Mouse (Mus musculus): ENCODE results near the gene Olfr559. TPM values are rescaled to one million over a fixed set of nuclear protein-coding genes. Genes with fewer than 3 reads are reported as not detected.

The Olfr559 gene
- polyA plus RNA-seq (2015; fragmentation: Nextera tagmentation; extraction: Ambion mirVana) = not detected in 2 replicates

- no peaks in the 10 kb centered on the region for H3K4me1 ChIP-seq
- no peaks in the 10 kb centered on the region for H3K36me3 ChIP-seq
- H3K4me3 ChIP-seq = no peak within 1 kb of the TSS
- H3K9ac ChIP-seq = no peak within 1 kb of the TSS
- no peaks in the 10 kb centered on the region for H3K9me3 ChIP-seq
- no peak for ATAC-seq (ENCODE audit: insufficient number of reproducible peaks, insufficient read depth, low FRiP score, low TSS enrichment, low read depth)
- H3K27me3 ChIP-seq = no peaks in the 10 kb centered on the region
- no peak within 1 kb of the TSS for H3K4me2 ChIP-seq
- no peak within 1 kb of the TSS for H3K27ac ChIP-seq
Observed at GRCm38 (mm10) chr7:102727391-102727790, at the start of gene Olfr559. Gene Olfr559 (minus strand): TSS chr7:102727491.

GRCm38 (mm10) chr7:102770921-102771320 is 43.6 kb upstream of the Olfr559 start, which contains the start of gene Olfr561:
Gene Olfr561 (plus strand): TSS chr7:102771221.
- Histone ChIP-seq H3K4me1 (no peaks in the 10 kb centered on the region), H3K27ac (no peak within 1 kb of the TSS), H3K36me3 (no peaks in the 10 kb centered on the region), H3K4me2 (no peak within 1 kb of the TSS), H3K4me3 (no peak within 1 kb of the TSS), H3K9me3 (no peaks in the 10 kb centered on the region), H3K9ac (no peak within 1 kb of the TSS), H3K27me3 (no peaks in the 10 kb centered on the region)
- ATAC-seq (ENCODE audit: insufficient number of reproducible peaks, insufficient read depth, low FRiP score, low TSS enrichment, low read depth) = no peak
- 77% methylated on average over 2 of the region's 2 CpGs for WGBS

- 63% methylated on average over 4 of the region's 4 CpGs for WGBS
- no peaks in the 10 kb centered on the region for H3K4me1 ChIP-seq
- no peak for ATAC-seq (ENCODE audit: insufficient number of reproducible peaks, insufficient read depth, low FRiP score, low TSS enrichment, low read depth)
Observed at GRCm38 (mm10) chr7:102759266-102759665, 32.0 kb upstream of the Olfr559 start, which contains the start of the genes Olfr560 and Olfr78. Gene Olfr560 (minus strand): TSS chr7:102759366. Gene Olfr78 (minus strand): TSS chr7:102759471.

GRCm38 (mm10) chr7:102752086-102752485 is 24.8 kb upstream of the Olfr559 start:
- ATAC-seq (ENCODE audit: insufficient number of reproducible peaks, insufficient read depth, low FRiP score, low TSS enrichment, low read depth) = no peak
- Histone ChIP-seq H3K9ac (no peak overlapping the region), H3K4me3 (no peak overlapping the region), H3K27ac (no peak overlapping the region), H3K4me1 (no peaks in the 10 kb centered on the region), H3K4me2 (no peak overlapping the region), H3K9me3 (no peaks in the 10 kb centered on the region), H3K36me3 (no peaks in the 10 kb centered on the region), H3K27me3 (no peaks in the 10 kb centered on the region)
- 20% methylated on average over 1 of the region's 1 CpGs for WGBS

More at GRCm38 (mm10) chr7:102759266-102759665, 32.0 kb upstream of the Olfr559 start, which contains the start of the genes Olfr560 and Olfr78:
- no peaks in the 10 kb centered on the region for H3K9me3 ChIP-seq
- no peak within 1 kb of the TSS for H3K4me3 ChIP-seq
- H3K9ac ChIP-seq = no peak within 1 kb of the TSS
- no peaks in the 10 kb centered on the region for H3K27me3 ChIP-seq
- no peaks in the 10 kb centered on the region for H3K36me3 ChIP-seq
- H3K27ac ChIP-seq = no peak within 1 kb of the TSS
- H3K4me2 ChIP-seq = no peak within 1 kb of the TSS

- Histone ChIP-seq H3K4me3 (no peak overlapping the region), H3K36me3 (no peaks in the 10 kb centered on the region), H3K27ac (no peak overlapping the region), H3K4me1 (no peaks in the 10 kb centered on the region), H3K9me3 (no peaks in the 10 kb centered on the region), H3K9ac (no peak overlapping the region), H3K4me2 (no peak overlapping the region), H3K27me3 (no peaks in the 10 kb centered on the region)
- no peak for ATAC-seq (ENCODE audit: insufficient number of reproducible peaks, insufficient read depth, low FRiP score, low TSS enrichment, low read depth)
- WGBS = 53% methylated on average over 2 of the region's 2 CpGs
Observed at GRCm38 (mm10) chr7:102737705-102738104, 10.4 kb upstream of the Olfr559 start.

- WGBS = 74% methylated on average over 1 of the region's 1 CpGs
- H3K9ac ChIP-seq = no peak overlapping the region
- ATAC-seq (ENCODE audit: insufficient number of reproducible peaks, insufficient read depth, low FRiP score, low TSS enrichment, low read depth) = no peak; the same call in 1 of the 2 replicates
Observed at GRCm38 (mm10) chr7:102733793-102734192, 6.5 kb upstream of the Olfr559 start.

GRCm38 (mm10) chr7:102718970-102719369 is 8.3 kb downstream of the Olfr559 start, which contains the start of gene Olfr33:
Gene Olfr33 (minus strand): TSS chr7:102719070.
- Histone ChIP-seq H3K27ac (no peak within 1 kb of the TSS), H3K9me3 (no peaks in the 10 kb centered on the region), H3K27me3 (no peaks in the 10 kb centered on the region), H3K4me2 (no peak within 1 kb of the TSS), H3K4me3 (no peak within 1 kb of the TSS), H3K9ac (no peak within 1 kb of the TSS), H3K36me3 (no peaks in the 10 kb centered on the region), H3K4me1 (no peaks in the 10 kb centered on the region)
- WGBS = 45% methylated on average over 1 of the region's 1 CpGs
- no peak for ATAC-seq (ENCODE audit: insufficient number of reproducible peaks, insufficient read depth, low FRiP score, low TSS enrichment, low read depth)

More at GRCm38 (mm10) chr7:102733793-102734192, 6.5 kb upstream of the Olfr559 start:
- Histone ChIP-seq H3K4me2 (no peak overlapping the region), H3K4me1 (no peaks in the 10 kb centered on the region), H3K4me3 (no peak overlapping the region), H3K9me3 (no peaks in the 10 kb centered on the region), H3K27ac (no peak overlapping the region), H3K27me3 (no peaks in the 10 kb centered on the region), H3K36me3 (no peaks in the 10 kb centered on the region)

- no peaks in the 10 kb centered on the region for H3K27me3 ChIP-seq
- no peak within 1 kb of the TSS for H3K4me2 ChIP-seq
- no peaks in the 10 kb centered on the region for H3K9me3 ChIP-seq
- H3K9ac ChIP-seq = no peak within 1 kb of the TSS
- no peak within 1 kb of the TSS for H3K27ac ChIP-seq
- H3K4me1 ChIP-seq = no peaks in the 10 kb centered on the region
- ATAC-seq (ENCODE audit: insufficient number of reproducible peaks, insufficient read depth, low FRiP score, low TSS enrichment, low read depth) = no peak
- no peaks in the 10 kb centered on the region for H3K36me3 ChIP-seq
- no peak within 1 kb of the TSS for H3K4me3 ChIP-seq
Observed at GRCm38 (mm10) chr7:102701915-102702314, 25.4 kb downstream of the Olfr559 start, which contains the start of gene Olfr558. Gene Olfr558 (plus strand): TSS chr7:102702215.

GRCm38 (mm10) chr7:102698461-102698860 is 28.8 kb downstream of the Olfr559 start:
- H3K4me3 ChIP-seq = no peak overlapping the region
- no peak overlapping the region for H3K4me2 ChIP-seq
- no peaks in the 10 kb centered on the region for H3K9me3 ChIP-seq
- WGBS = 87% methylated on average over 7 of the region's 7 CpGs
- no peak for ATAC-seq (ENCODE audit: insufficient number of reproducible peaks, insufficient read depth, low FRiP score, low TSS enrichment, low read depth)
- no peak overlapping the region for H3K9ac ChIP-seq
- H3K36me3 ChIP-seq = no peaks in the 10 kb centered on the region
- H3K4me1 ChIP-seq = no peaks in the 10 kb centered on the region
- H3K27ac ChIP-seq = no peak overlapping the region
- no peaks in the 10 kb centered on the region for H3K27me3 ChIP-seq

- no peaks in the 10 kb centered on the region for H3K9me3 ChIP-seq
- 76% methylated on average over 5 of the region's 5 CpGs for WGBS
- H3K27ac ChIP-seq = no peak within 1 kb of the TSS
- no peak within 1 kb of the TSS for H3K4me3 ChIP-seq
- H3K27me3 ChIP-seq = no peaks in the 10 kb centered on the region
- no peak within 1 kb of the TSS for H3K9ac ChIP-seq
- no peak for ATAC-seq (ENCODE audit: insufficient number of reproducible peaks, insufficient read depth, low FRiP score, low TSS enrichment, low read depth)
- no peaks in the 10 kb centered on the region for H3K36me3 ChIP-seq
- H3K4me1 ChIP-seq = no peaks in the 10 kb centered on the region
- no peak within 1 kb of the TSS for H3K4me2 ChIP-seq
Observed at GRCm38 (mm10) chr7:102695358-102696125, 31.7 kb downstream of the Olfr559 start, which contains the start of gene Olfr557. Gene Olfr557 (plus strand): TSS chr7:102695910.

- H3K4me1 ChIP-seq = no peaks in the 10 kb centered on the region
- H3K27ac ChIP-seq = peak within 1 kb of the TSS; percentile 81
- WGBS = 0% methylated on average over 40 of the region's 40 CpGs
- peak within 1 kb of the TSS; percentile 69 for H3K4me2 ChIP-seq
- peak within 1 kb of the TSS; percentile 81 for H3K9ac ChIP-seq
- no peaks in the 10 kb centered on the region for H3K9me3 ChIP-seq
- ATAC-seq (ENCODE audit: insufficient number of reproducible peaks, insufficient read depth, low FRiP score, low TSS enrichment, low read depth) = peak; percentile 99
- no peaks in the 10 kb centered on the region for H3K27me3 ChIP-seq
- peak within 1 kb of the TSS; percentile 68 for H3K4me3 ChIP-seq
- H3K36me3 ChIP-seq = peaks cover 7% of the 10 kb centered on the region; the same call in 1 of the 2 replicates
Observed at GRCm38 (mm10) chr7:102686944-102687501, 40.3 kb downstream of the Olfr559 start, which contains the start of gene Trim68. Gene Trim68 (minus strand): TSS chr7:102687327.
